Mouse (Mus musculus) embryonic facial prominence, embryonic 10.5 days (tissue): ENCODE measurements at regions not wholly inside any gene's neighbourhood (a gene's known extent, or its start where the extent isn't known, plus 50 kb on each side); places are given as distances from the start of the nearest gene placed in this dataset.

Experiments
- DNase-seq: peaks from one replicate; pipeline ENCODE4 v3.0.0-alpha.2; 2017; ENCODE audit warnings: low spot score
- H3K27ac ChIP-seq: fragments of 300-500 bp; sonication (generic); replicated peaks from 2 replicates; pipeline ENCODE4 v1.5.1; 2016; ENCODE audit warnings: mild to moderate bottlenecking
- H3K27me3 ChIP-seq: fragments of 300-500 bp; sonication (generic); replicated peaks from 2 replicates; pipeline ENCODE4 v1.6.1; 2016; ENCODE audit warnings: low read depth, mild to moderate bottlenecking; ENCODE audit not compliant: poor library complexity, severe bottlenecking
- H3K36me3 ChIP-seq: fragments of 300-500 bp; sonication (generic); replicated peaks from 2 replicates; pipeline ENCODE4 v1.6.1; 2016; ENCODE audit warnings: mild to moderate bottlenecking, moderate library complexity
- H3K4me1 ChIP-seq: fragments of 300-500 bp; sonication (generic); 2 replicates; pipeline ENCODE4 v1.6.1; 2016
- H3K4me3 ChIP-seq: fragments of 300-500 bp; sonication (generic); 2 replicates; pipeline ENCODE4 v1.5.1; 2016; ENCODE audit warnings: mild to moderate bottlenecking, moderate library complexity
- H3K9me3 ChIP-seq: fragments of 300-500 bp; sonication (generic); 2 replicates; pipeline ENCODE4 v1.6.1; 2016; ENCODE audit warnings: mild to moderate bottlenecking
- WGBS: fragments of 180-500 bp; shearing (Covaris S2); methylation state at CpG from one replicate; pipeline ENCODE4 v1.1.7; 2016; 5-methylcytosine and 5-hydroxymethylcytosine counted together

GRCm38 (mm10) chr13:84685930-84686329 lies 463.8 kb downstream of the Tmem161b start:
- Histone ChIP-seq H3K27ac (no peak overlapping the region), H3K9me3 (no peaks in the 10 kb centered on the region), H3K36me3 (no peaks in the 10 kb centered on the region), H3K4me1 (no peaks in the 10 kb centered on the region), H3K27me3 (no peaks in the 10 kb centered on the region), H3K4me3 (no peak overlapping the region)
- no peak for DNase-seq
- WGBS, result 56% methylated on average over 2 of the region's 2 CpGs

- no peak overlapping the region for H3K27ac ChIP-seq
- no peaks in the 10 kb centered on the region for H3K4me1 ChIP-seq
- no peaks in the 10 kb centered on the region for H3K27me3 ChIP-seq
- no peak for DNase-seq
- H3K9me3 ChIP-seq, result no peaks in the 10 kb centered on the region
- H3K4me3 ChIP-seq, result no peak overlapping the region
- no peaks in the 10 kb centered on the region for H3K36me3 ChIP-seq
- WGBS, result 87% methylated on average over 2 of the region's 2 CpGs
These were observed 471.4 kb downstream of the Tmem161b start for GRCm38 (mm10) chr13:84693462-84693861.

GRCm38 (mm10) chr13:84698472-84699080 lies 476.5 kb downstream of the Tmem161b start:
- Histone ChIP-seq H3K27ac (no peak overlapping the region), H3K9me3 (no peaks in the 10 kb centered on the region), H3K27me3 (no peaks in the 10 kb centered on the region), H3K4me3 (no peak overlapping the region), H3K36me3 (no peaks in the 10 kb centered on the region), H3K4me1 (no peaks in the 10 kb centered on the region)
- WGBS, result 60% methylated on average over 3 of the region's 3 CpGs
- no peak for DNase-seq

GRCm38 (mm10) chr13:84741231-84741630 lies 448.0 kb upstream of the Ccnh start:
- DNase-seq, result no peak
- H3K36me3 ChIP-seq, result no peaks in the 10 kb centered on the region
- H3K4me3 ChIP-seq, result no peak overlapping the region
- no peak overlapping the region for H3K27ac ChIP-seq
- H3K4me1 ChIP-seq, result no peaks in the 10 kb centered on the region
- WGBS, result 93% methylated on average over 4 of the region's 4 CpGs
- no peaks in the 10 kb centered on the region for H3K27me3 ChIP-seq
- H3K9me3 ChIP-seq, result 0 out of 2 replicates have a peak, but pooled peaks cover 2% of the 10 kb centered on the region

GRCm38 (mm10) chr13:84748331-84748730 lies 440.9 kb upstream of the Ccnh start:
- H3K27me3 ChIP-seq, result no peaks in the 10 kb centered on the region
- H3K4me3 ChIP-seq, result no peak overlapping the region
- no peak overlapping the region for H3K27ac ChIP-seq
- no peak for DNase-seq
- no peaks in the 10 kb centered on the region for H3K4me1 ChIP-seq
- H3K36me3 ChIP-seq, result no peaks in the 10 kb centered on the region
- H3K9me3 ChIP-seq, result no peaks in the 10 kb centered on the region
- WGBS, result 86% methylated on average over 2 of the region's 2 CpGs

GRCm38 (mm10) chr13:84749214-84749613 lies 440.0 kb upstream of the Ccnh start:
- no peaks in the 10 kb centered on the region for H3K36me3 ChIP-seq
- H3K4me3 ChIP-seq, result no peak overlapping the region
- WGBS, result 97% methylated on average over 1 of the region's 1 CpGs
- H3K9me3 ChIP-seq, result no peaks in the 10 kb centered on the region
- no peak for DNase-seq
- H3K27me3 ChIP-seq, result no peaks in the 10 kb centered on the region
- H3K4me1 ChIP-seq, result no peaks in the 10 kb centered on the region
- no peak overlapping the region for H3K27ac ChIP-seq

- Histone ChIP-seq H3K27ac (no peak overlapping the region), H3K36me3 (no peaks in the 10 kb centered on the region), H3K9me3 (no peaks in the 10 kb centered on the region), H3K4me1 (no peaks in the 10 kb centered on the region), H3K4me3 (no peak overlapping the region), H3K27me3 (peaks cover 5% of the 10 kb centered on the region; the same call in 1 of the 2 replicates)
- WGBS, result 86% methylated on average over 2 of the region's 2 CpGs
- DNase-seq, result no peak
These were observed 439.1 kb upstream of the Ccnh start for GRCm38 (mm10) chr13:84750136-84750535.

GRCm38 (mm10) chr13:84751576-84752490 lies 437.4 kb upstream of the Ccnh start:
- H3K9me3 ChIP-seq, result no peaks in the 10 kb centered on the region
- H3K4me3 ChIP-seq, result no peak overlapping the region
- no peak overlapping the region for H3K27ac ChIP-seq
- no peaks in the 10 kb centered on the region for H3K36me3 ChIP-seq
- H3K4me1 ChIP-seq, result no peaks in the 10 kb centered on the region
- peaks cover 8% of the 10 kb centered on the region; the same call in 1 of the 2 replicates for H3K27me3 ChIP-seq
- DNase-seq, result no peak
- WGBS, result 71% methylated on average over 2 of the region's 2 CpGs

GRCm38 (mm10) chr13:84752491-84752820 lies 436.8 kb upstream of the Ccnh start:
- WGBS, result 62% methylated on average over 4 of the region's 4 CpGs
- Histone ChIP-seq H3K4me1 (no peaks in the 10 kb centered on the region), H3K27ac (no peak overlapping the region)

GRCm38 (mm10) chr13:84753751-84754500 lies 435.3 kb upstream of the Ccnh start:
- Histone ChIP-seq H3K4me1 (peaks cover 3% of the 10 kb centered on the region; the same call in 1 of the 2 replicates), H3K27me3 (peaks cover 16% of the 10 kb centered on the region), H3K27ac (no peak overlapping the region), H3K36me3 (no peaks in the 10 kb centered on the region), H3K4me3 (no peak overlapping the region), H3K9me3 (no peaks in the 10 kb centered on the region)
- WGBS, result 77% methylated on average over 4 of the region's 4 CpGs
- DNase-seq, result no peak

More at GRCm38 (mm10) chr13:84752491-84752820, 436.8 kb upstream of the Ccnh start:
- no peak overlapping the region for H3K4me3 ChIP-seq
- no peaks in the 10 kb centered on the region for H3K36me3 ChIP-seq
- no peak for DNase-seq
- peaks cover 15% of the 10 kb centered on the region for H3K27me3 ChIP-seq
- no peaks in the 10 kb centered on the region for H3K9me3 ChIP-seq

GRCm38 (mm10) chr13:84754821-84755725 lies 434.1 kb upstream of the Ccnh start:
- H3K9me3 ChIP-seq, result no peaks in the 10 kb centered on the region
- H3K27ac ChIP-seq, result no peak overlapping the region
- peaks cover 3% of the 10 kb centered on the region; the same call in 1 of the 2 replicates for H3K4me1 ChIP-seq
- DNase-seq, result no peak
- WGBS, result 85% methylated on average over 8 of the region's 8 CpGs
- no peak overlapping the region for H3K4me3 ChIP-seq
- peaks cover 16% of the 10 kb centered on the region for H3K27me3 ChIP-seq
- H3K36me3 ChIP-seq, result no peaks in the 10 kb centered on the region
